Mouse (Mus musculus): ENCODE data around the gene Cks1b. TPM values are rescaled to one million over a fixed set of nuclear protein-coding genes. Genes with fewer than 3 reads are reported as not detected.

The Cks1b gene
- total and polyA plus RNA-seq, 3 experiments: 173 to 270 (median 268) TPM

DNA sequence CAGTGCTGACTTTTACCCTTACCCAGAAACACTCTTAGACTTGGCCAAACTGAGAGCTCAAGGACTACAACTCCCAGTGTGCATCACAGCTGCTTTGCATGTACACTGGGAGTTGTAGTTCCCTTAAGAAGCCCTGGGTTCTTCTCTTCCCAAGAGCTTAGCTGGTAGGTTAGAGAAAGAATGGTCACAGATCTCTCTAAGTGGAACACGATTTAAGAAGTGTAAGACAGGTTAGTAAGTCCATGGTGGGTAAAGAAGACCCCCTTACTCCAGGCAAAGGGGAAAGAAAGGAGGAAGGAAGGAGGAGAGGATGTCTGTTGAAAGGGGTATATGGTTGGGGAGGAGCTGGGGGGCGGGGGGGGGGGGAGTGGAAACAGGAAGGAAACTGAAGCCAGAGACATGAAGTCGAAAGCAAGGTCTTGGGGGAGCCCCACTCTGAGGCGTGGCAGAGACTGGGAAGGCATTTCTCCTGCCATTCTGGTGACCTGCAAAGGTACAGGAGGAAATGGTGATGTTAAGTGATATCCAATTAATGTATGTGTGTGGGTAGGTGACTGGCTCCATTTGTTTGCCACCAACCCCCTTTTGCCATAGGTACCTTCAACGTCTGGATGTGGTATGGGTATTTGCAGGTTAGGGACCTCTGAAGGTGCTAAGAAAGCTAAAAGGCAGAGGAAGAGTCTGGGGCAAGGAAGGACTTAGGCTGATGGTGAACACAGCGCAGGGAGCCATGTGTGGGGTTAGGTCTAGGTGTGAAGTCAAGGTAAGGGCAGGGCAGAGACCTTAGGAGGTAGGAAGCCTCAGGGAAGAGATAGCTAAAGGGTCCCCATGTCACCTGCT is 29.1 kb downstream of the Cks1b start:
- peaks cover 12 to 62% of the 10 kb centered on the region in 2 experiments for H3K4me1 ChIP-seq (ENCODE audit: control insufficient read depth in 1 of 2, insufficient read depth in 2 of 2)
- H3K27ac ChIP-seq (ENCODE audit: insufficient read depth, low read depth): peak overlapping the region; percentile 99
- H3K4me3 ChIP-seq (replicated peaks in 1 of 3; ENCODE audit: low read depth in 2 of 3, low read length in 2 of 3, poor library complexity in 1 of 3): peak overlapping the region; percentile 51 to 59 (median 54)
- DNase-seq (ENCODE audit: extremely low read depth): peak; percentile 81
- H3K36me3 ChIP-seq (replicated peaks in 1 of 2; ENCODE audit: control insufficient read depth in 1 of 2, insufficient read depth in 1 of 2, low read length in 1 of 2): peaks cover 4 to 10% of the 10 kb centered on the region in 2 experiments
- H3K9me3 ChIP-seq (replicated peaks; ENCODE audit: low read length): no peaks in the 10 kb centered on the region
- peaks cover 49% of the 10 kb centered on the region for H3K79me2 ChIP-seq (replicated peaks; ENCODE audit: control insufficient read depth, extremely low read depth, insufficient read depth, poor library complexity, severe bottlenecking)
- in situ Hi-C loops (cut with MboI; ENCODE audit: low pct_ligation_motif_present, low pct_unique_long_range_greater_than_20kb, low sequenced_read_pairs): no loop called here
- TF ChIP-seq SMC3 (IDR thresholded peaks at IDR 0.05; ENCODE audit: low read depth, low read length) (no peak), GABPA (IDR thresholded peaks at IDR 0.05; ENCODE audit: insufficient replicate concordance, low read depth, low read length) (peak; percentile 78; the same call in 1 of the 2 replicates), JUN (IDR thresholded peaks at IDR 0.05; ENCODE audit: insufficient read depth, low read depth, low read length) (no peak), ZC3H11A (IDR thresholded peaks at IDR 0.05; ENCODE audit: low read depth, low read length) (no peak), PAX5 (IDR thresholded peaks at IDR 0.05; ENCODE audit: low read length) (no peak), TBP (conservative IDR thresholded peaks at IDR 0.05; ENCODE audit: low read depth, low read length) (0 out of 2 replicates have a peak, but pooled peaks have one; percentile 54), RAD21 (IDR thresholded peaks at IDR 0.05; ENCODE audit: low read depth, low read length) (no peak), USF1 (IDR thresholded peaks at IDR 0.05; ENCODE audit: low read depth, low read length) (no peak), HCFC1 (IDR thresholded peaks at IDR 0.05; ENCODE audit: low read depth, low read length) (peak; percentile 100), MAX (IDR thresholded peaks at IDR 0.05; ENCODE audit: low read length) (no peak), RCOR1 (conservative IDR thresholded peaks at IDR 0.05; ENCODE audit: low read depth, low read length) (0 out of 2 replicates have a peak, but pooled peaks have one; percentile 8), IRF4 (IDR thresholded peaks at IDR 0.05; ENCODE audit: low read depth, low read length) (no peak), JUND (conservative IDR thresholded peaks at IDR 0.05; ENCODE audit: low read depth, low read length) (no peak), MEF2A (IDR thresholded peaks at IDR 0.05; ENCODE audit: borderline replicate concordance, low read depth, low read length) (peak; percentile 51; the same call in 1 of the 2 replicates), CHD1 (IDR thresholded peaks at IDR 0.05; ENCODE audit: low read depth, low read length) (no peak; the same call in 1 of the 2 replicates), MXI1 (IDR thresholded peaks at IDR 0.05; ENCODE audit: low read depth, low read length) (peak; percentile 79), ZKSCAN1 (IDR thresholded peaks at IDR 0.05; ENCODE audit: borderline replicate concordance, low read depth, low read length) (no peak), EP300 (IDR thresholded peaks at IDR 0.05; ENCODE audit: low read length) (no peak; the same call in 1 of the 2 replicates), ZNF384 (IDR thresholded peaks at IDR 0.05; ENCODE audit: low read depth, low read length) (no peak), POLR2A (IDR thresholded peaks at IDR 0.05; ENCODE audit: low read depth, low read length) (peak; percentile 68), E2F4 (IDR thresholded peaks at IDR 0.05; ENCODE audit: insufficient replicate concordance, low read depth, low read length) (no peak), ELF1 (IDR thresholded peaks at IDR 0.05; ENCODE audit: low read depth, low read length) (peak; percentile 64), BHLHE40 (IDR thresholded peaks at IDR 0.05; ENCODE audit: low read depth, low read length) (0 out of 2 replicates have a peak, but pooled peaks have one; percentile 22), MAZ (IDR thresholded peaks at IDR 0.05; ENCODE audit: low read depth, low read length) (peak; percentile 86), ETS1 (conservative IDR thresholded peaks at IDR 0.05; ENCODE audit: low read depth, low read length) (no peak), MAFK (IDR thresholded peaks at IDR 0.05; ENCODE audit: insufficient replicate concordance, low read length) (no peak), NRF1 (IDR thresholded peaks at IDR 0.05; ENCODE audit: low read depth, low read length) (no peak; the same call in 1 of the 2 replicates), USF2 (conservative IDR thresholded peaks at IDR 0.05; ENCODE audit: low read depth, low read length) (no peak), NELFE (IDR thresholded peaks at IDR 0.05; ENCODE audit: low read depth, low read length) (peak; percentile 31; the same call in 1 of the 2 replicates), CHD2 (IDR thresholded peaks at IDR 0.05; ENCODE audit: low read length) (no peak; the same call in 1 of the 2 replicates), ZMIZ1 (IDR thresholded peaks at IDR 0.05; ENCODE audit: low read depth, low read length) (peak; percentile 29; the same call in 1 of the 2 replicates), POLR2AphosphoS2 (IDR thresholded peaks at IDR 0.05; ENCODE audit: low read depth, low read length) (no peak), UBTF (IDR thresholded peaks at IDR 0.05; ENCODE audit: low read depth, low read length) (no peak), MYC (IDR thresholded peaks at IDR 0.05; ENCODE audit: low read depth, low read length) (peak; percentile 11; the same call in 1 of the 2 replicates), CTCF (conservative IDR thresholded peaks at IDR 0.05 in 1 of 2, IDR thresholded peaks at IDR 0.05 in 1 of 2; ENCODE audit: low read depth in 2 of 2, low read length in 2 of 2) (no peak), TCF12 (IDR thresholded peaks at IDR 0.05; ENCODE audit: low read depth, low read length) (peak; percentile 48; the same call in 1 of the 2 replicates), SIN3A (IDR thresholded peaks at IDR 0.05; ENCODE audit: low read length) (peak; percentile 39; the same call in 1 of the 2 replicates), KAT2A (IDR thresholded peaks at IDR 0.05; ENCODE audit: insufficient replicate concordance, low read length) (peak; percentile 99)
- peak overlapping the region; percentile 97 for H3K9ac ChIP-seq (ENCODE audit: insufficient read depth, low read depth)
- H3K4me2 ChIP-seq (ENCODE audit: insufficient read depth, low read depth, poor library complexity, severe bottlenecking): peak overlapping the region; percentile 79
- dilution Hi-C loops (cut with MboI; ENCODE audit: extremely low pct_ligation_motif_present, extremely low pct_unique_long_range_greater_than_20kb, low sequenced_read_pairs): no loop called here
- H3K27me3 ChIP-seq (replicated peaks): no peaks in the 10 kb centered on the region

Data from CH12.LX (cell line).